Mouse (Mus musculus) layer of hippocampus, postnatal 36 days (tissue): ENCODE data around the gene Mgst3. TPM values are rescaled to one million over a fixed set of nuclear protein-coding genes. Genes with fewer than 3 reads are reported as not detected.

ENCODE experiments used
- DNase-seq, 2 experiments: peaks; one replicate each; pipeline ENCODE4 v3.0.0; 2022
- total RNA-seq, 2 experiments: library from RNA; stranded (reverse); gene quantifications; 2 replicates each; pipeline ENCODE4 v1.2.3; 2021

Mgst3 gene
- total RNA-seq, 2 experiments from 2014 or later = 68.7 to 70.9 TPM

DNA sequence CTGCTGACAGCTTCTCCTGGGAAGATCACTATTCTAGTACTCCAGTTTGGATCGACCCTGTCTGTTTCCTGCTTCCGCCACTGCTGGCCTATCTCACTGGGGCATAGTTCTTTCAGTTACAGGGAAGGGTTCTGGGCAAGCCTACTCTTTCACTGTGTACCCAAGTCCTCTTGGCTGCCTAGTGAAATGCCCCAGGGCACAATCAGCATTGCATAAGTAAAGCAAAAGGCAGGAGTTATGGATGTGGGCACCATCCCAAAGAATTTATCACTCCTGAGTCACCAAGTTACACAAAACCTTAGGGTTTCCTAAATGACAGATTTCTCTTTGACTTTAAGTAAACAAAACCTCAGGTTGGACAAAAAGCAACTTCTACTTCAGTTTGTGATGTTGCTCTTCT is 6.3 kb downstream of the Mgst3 start:
- no peak for DNase-seq

DNA sequence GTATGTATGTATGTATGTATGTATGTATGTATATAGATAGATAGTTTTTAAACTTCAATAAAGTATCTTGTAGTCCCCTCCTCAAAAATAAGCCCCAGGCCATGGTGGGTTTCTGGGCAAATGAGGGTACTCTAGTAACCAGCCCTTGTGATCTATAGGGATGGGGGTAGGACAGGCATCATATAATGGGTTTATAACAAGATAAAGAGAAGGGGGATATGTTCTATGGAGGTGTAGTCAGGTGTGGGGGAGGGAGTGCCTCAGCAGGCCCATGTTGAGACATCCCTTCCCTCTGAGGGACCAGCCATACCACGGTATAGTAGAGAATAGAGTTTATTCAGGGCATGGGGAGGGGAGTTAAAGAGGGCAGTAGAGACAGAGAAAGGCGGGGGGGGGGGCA is 7.2 kb downstream of the Mgst3 start:
- no peak for DNase-seq

DNA sequence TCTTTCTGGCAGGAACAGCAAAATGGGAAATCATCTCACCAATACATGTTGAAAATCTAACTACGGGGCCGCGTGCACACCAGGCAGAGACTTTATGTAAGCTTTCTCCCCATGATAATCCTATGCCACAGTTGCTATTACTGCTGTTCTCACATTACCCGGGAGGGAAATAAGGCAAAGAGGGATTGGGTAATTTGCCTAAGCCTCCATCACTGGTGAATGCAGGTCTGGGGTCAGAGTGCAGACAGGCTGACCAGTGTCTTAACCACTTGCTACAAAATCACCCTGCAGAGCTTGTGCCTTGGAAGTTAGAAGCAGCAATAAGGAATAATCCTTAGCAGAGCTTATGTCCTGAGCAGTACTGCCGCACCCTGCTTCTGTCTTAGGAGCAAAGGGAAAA is 8.0 kb downstream of the Mgst3 start:
- no peak for DNase-seq

GRCm38 (mm10) chr1:167385211-167385610 is 8.4 kb downstream of the Mgst3 start:
- DNase-seq = no peak

GRCm38 (mm10) chr1:167384156-167384555 is 9.5 kb downstream of the Mgst3 start:
- DNase-seq = no peak

DNA sequence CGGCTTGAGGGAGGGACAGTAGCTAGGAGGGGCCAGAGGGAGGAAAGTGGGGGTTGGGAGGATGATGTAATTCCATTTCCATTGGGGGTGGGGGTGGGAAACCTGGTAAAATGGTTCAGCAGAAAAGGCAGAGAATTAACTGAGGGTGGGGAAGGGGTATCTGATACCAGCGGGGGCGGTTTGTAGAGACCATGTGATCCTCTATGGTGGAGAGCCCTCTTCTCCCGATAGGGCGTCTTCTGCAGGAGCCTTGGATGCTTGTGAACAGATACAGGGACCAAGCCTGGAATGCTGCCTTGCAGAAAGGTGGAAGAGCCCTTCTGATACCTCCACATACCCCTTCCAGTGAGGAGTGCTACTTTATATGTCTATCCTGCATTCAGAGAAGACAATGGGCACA is 10.5 kb downstream of the Mgst3 start:
- no peak for DNase-seq

- no peak for DNase-seq
These were observed 10.9 kb downstream of the Mgst3 start for GRCm38 (mm10) chr1:167382763-167383162.

DNA sequence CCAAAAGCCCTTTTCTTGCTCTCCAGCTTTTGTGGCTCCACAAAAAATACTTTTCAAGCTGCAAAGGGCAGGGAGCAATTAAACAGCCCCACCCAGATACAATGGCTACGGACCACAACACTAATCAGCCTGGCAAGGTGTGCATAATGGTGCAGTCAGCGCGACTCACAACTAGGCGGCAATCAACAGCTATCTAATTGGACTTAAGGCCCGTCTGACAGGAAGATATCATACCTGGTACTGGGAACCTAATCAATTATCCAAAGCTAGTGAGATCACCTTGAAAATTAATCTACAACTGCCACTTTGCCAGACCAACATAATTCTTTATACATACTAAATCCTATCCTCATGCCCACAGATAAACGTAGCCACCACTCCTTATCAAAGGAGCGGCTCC is 11.3 kb downstream of the Mgst3 start:
- DNase-seq = no peak

GRCm38 (mm10) chr1:167381050-167382015 is 12.3 kb downstream of the Mgst3 start:
- DNase-seq = no peak

GRCm38 (mm10) chr1:167380223-167380622 is 13.4 kb downstream of the Mgst3 start:
- DNase-seq = no peak

DNA sequence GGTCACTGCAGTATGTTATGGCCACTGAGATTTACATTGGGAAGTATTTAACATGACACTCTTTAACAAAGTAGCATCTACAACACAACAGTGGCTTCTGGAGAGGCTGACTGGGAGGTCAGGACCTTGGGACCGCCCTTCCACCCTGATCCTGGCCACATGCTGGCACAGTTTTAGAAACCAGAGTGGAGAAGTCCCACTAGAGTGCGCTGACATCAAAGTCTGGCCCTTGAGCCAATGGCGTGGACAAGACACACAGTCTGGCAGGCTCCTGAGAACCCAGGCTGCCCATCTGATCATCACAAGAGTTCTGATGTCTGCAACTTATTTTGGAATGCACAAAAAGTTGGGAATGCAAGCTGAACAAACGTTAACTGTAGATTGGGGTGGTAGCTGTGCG is 13.9 kb downstream of the Mgst3 start:
- no peak for DNase-seq

DNA sequence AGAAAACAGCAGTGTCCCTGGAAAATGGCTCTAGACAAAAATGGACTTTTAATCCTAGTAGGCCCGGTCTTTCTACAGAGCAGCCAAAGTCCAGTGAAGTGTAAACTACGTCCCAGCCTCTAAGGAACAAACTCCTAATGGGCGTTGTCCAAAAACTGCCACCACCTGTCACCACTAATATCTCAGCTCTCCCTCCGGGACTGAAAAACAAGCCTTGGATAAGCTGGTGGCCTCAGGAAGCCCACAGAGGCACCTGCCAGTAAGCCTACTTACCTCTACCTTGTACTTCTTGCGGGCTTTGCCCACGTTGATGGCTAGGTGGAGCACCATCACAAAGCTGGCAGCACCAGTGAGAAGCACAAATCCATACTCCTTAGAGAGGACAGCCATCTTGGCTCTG is 15.6 kb downstream of the Mgst3 start:
- DNase-seq = no peak

DNA sequence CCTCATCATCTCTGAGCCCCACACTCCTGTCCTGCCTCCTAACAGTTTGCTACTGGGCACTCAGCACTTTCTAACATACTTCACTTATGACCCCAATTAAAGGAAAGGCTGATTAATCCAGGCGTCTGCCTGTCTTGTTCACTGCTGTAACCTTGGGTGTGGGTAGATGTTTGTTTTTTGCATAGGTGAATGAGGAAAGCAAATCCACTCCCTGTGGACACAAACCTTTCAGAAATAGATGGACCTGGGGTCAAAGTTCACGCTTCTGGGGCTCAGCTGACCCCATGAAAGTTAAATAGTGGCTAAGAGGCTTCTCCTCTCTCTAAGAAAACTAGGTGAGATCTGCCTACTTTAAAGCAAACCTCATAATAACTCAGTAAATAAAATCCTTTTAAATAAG is 18.7 kb downstream of the Mgst3 start:
- no peak for DNase-seq

DNA sequence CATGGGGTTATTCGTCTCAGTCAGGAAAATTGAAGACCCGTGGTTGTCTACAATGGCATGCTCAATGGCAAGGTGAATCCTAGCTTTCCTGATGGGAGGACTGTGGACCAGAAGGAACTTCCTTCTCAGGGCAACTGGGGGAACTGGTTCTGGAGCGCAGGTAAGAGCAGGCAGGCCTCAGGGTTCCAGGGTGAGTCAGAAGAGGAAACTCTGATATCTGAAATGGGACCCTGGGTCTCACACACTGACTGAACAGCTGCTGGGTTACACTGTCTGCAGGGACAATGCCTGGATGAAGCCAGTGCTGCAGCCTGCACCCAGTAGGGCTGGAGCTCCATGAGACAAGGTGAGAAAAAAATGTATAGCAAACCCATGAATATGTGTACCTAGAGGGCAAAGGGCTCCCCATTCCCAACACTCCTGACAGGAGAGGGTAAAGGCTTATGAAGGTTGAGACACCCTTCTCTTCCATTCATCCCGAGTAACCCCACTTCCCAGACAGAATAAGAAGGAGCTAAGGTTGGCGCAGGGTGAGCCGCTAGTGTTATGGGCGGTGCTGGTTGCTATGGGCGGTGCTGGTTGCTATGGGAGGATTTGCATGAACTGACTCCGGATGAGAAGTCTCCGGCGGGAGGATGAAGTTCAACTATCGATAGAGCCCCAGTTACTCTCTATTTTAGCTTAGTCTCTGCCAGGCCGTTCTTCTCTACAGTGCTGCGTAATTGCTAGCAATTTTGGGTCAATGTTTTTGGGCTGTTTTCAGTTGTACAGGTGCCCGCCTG is 19.4 kb downstream of the Mgst3 start:
- DNase-seq = no peak

DNA sequence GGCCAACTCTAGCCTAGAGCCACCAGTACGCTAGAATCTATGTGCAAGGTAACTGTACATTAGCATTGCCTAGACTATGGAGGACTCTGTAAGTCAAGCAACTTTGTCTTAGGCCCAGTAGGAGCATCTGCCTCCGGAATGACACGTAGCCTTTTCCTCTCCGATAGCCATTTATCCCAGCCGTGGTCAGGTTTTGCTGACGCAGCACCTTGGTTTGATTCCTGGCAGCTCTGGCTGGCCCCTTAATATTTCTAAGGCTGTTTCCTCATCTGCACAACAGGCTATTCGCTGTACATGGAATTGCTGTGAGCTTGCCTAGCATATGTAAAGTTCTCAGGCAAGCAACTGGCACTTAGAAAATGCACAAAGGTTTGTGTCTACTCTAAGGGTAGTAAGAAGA is 20.9 kb downstream of the Mgst3 start:
- no peak for DNase-seq

DNA sequence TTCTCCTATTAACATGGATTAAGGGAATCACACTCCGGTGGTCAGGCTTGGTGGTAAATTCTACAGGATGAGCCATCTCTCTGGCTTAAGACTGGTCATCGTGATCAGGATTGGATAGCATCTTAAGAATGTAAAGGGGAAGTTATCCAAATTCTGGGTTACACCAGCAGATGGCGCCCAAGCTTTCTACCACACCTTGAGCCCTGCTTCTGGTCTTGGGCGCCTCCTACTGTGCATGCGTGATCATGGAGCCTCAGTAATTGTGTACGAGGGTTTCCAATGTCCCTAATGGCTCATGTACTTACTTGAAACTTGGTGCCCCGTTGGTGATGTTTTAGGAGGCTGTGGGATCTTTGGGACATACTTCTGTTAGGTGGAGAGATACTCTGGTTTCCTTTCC is 23.7 kb downstream of the Mgst3 start:
- DNase-seq = peak; percentile 68 to 78

DNA sequence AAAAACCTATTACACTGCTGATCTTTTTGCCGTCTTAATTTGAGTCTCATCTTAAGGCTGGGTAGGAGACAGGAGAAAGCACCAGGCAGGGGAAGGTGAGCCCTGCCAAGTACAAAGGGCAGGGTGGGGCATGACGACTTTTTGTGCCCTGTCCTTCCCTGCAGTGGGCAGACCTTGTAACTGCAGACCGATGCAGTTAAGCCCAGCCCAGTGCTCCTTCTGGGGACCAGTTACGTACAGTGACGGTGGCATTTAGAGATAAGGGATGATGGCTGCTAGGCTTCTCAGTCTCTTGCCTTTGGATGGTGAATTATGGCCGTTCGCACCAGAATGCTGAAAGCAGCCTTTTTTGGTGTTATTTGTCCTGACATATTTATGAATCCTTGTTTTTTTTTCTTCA is 25.1 kb downstream of the Mgst3 start:
- no peak for DNase-seq

DNA sequence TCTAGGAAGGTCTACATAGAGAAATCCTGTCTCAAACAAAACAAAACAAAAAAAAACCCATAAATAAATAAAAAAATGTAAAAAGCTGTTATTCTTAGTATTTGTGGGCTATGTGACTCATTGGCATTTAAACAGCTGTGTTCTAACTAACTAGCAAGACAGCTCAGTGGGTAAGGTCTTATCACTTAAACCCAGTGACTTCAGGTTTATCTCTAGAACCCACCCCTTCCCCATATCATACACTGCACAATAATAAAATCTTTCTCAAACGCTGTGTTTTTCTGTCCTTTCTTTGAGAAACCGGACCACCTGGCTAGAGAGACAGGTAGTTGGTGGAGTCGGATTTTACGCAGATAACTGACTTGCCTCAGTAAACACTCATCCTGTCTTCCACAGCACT is 25.6 kb downstream of the Mgst3 start:
- no peak for DNase-seq

DNA sequence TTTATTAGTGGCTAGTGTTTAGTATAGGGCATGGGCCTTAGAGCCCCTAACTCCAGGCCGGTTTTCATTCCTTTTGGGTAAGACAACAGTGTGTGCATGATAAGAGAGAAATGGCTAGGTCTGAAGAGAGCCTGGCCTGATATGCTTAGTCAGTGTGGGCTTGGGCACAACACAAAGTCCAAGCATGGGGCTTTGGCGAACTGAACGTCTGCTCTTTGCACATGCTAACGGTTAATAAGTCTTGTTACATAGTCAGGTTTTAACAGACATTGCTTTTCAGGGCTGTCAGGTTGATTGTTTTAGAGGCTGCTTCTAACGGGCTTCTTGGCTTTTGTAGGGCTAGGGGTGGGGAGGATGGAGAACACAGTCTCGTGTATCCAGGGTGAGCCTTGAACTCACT is 27.0 kb downstream of the Mgst3 start:
- no peak for DNase-seq

DNA sequence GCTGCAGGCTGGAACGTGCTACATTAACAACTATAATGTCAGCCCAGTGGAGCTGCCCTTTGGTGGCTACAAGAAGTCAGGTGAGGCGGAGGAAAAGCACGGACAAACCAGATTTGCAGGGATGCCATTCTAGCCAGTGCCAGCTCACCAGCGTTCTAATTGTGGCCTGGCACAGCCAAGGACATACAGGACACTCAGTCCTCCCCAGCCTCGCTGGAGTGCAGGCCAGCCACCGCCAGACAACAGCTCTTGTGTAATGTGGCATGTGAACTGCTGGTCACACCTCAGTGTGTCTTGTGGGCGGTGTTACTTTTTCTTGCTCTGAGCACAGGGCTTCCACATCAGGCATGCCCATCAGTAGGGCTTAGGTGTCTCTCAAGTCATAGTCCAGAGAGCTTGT is 27.8 kb downstream of the Mgst3 start:
- DNase-seq = no peak

GRCm38 (mm10) chr1:167363322-167363721 is 30.3 kb downstream of the Mgst3 start:
- DNase-seq = no peak

DNA sequence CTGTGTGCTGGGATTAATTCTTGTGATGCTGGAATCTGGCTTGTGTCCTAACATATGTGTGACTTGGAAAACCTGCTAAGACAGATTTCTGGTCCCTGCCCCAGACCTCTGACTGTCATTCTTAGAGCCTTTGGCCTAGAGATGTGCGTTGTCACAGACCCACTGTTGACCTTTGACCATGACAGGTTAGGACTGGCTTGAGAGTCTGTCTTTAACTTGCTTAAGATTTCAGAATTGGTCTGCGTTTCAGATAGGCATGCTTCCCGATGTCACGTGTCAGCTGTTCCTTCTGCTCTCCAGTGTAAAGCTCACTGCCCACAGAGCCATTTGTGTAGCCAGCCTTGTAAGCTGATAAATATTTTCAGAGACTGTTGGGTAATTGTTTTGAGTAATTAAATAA is 30.8 kb downstream of the Mgst3 start:
- DNase-seq = no peak

DNA sequence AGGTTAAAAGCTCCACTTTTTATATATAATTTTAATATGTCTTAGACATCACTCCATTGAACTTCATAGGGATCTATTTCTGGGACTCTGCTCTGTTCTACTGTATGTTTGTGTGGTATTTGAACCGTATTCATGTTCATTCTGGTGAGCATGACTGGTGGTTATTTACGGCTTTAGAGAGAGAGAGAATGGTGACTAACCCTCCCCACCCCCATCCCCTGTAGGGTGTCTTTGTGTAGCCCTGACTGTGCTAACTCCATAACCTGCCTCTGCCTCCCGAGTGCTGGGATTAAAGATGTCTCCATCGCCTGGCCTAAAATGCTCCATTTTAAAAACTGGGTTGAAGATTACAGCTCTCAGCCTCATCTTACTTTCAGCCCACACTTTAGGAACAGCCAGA is 33.4 kb downstream of the Mgst3 start:
- DNase-seq = no peak

DNA sequence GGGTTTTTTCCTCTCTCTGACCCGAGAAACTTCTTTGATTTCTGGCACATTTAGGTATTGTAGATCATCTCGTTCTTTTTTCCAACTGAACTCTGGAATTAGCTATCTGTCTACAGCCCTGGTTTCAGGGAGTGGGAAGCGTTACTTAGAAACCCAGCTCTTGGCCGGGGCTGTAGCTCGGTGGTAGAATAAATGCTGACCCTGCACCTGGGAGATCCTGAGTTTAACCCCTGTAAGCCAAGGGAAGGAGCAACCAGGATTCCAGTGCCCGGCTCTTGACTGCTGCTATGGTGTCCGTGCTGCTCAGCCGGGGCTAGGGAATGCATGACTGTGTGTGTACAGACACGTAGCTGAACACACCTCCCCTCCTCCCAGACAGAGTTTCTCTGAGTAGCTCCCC is 34.9 kb downstream of the Mgst3 start:
- DNase-seq = no peak
